31 mouse cellular contexts compared by ENCODE assay signal in the genomic region with DNA sequence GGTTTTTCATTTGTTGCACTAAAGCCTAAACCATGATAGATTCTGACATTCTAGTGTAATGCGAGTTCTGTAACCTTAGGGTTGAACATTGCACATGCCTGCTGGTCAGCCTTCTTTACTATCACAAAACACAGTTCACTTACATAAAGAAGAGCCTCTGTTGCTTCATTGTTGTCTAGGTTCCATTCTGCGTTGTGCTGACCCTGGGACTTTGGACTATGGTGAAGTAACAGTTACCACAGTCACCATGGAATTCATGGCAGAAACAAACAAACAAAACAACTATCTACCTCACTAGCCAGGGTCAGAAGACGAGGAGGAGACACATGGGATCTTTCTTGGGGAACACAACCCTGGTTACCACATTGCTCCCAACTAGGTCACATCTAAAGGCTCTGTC.
A peak's percentile ranks its signal among the peaks of the same experiment; 100 is the strongest.
DNase-seq lines count a peak whose midpoint lies in the region; ATAC-seq and TF ChIP-seq lines count a peak whose summit lies in the region.
"Had no signal": no experiment of that assay in that cellular context is flagged by ENCODE, and none has a peak within 500 bp of the region (broad histone marks: within the 10 kb centered on the region; RNA-seq: fewer than 3 reads in every experiment).

No protein-coding gene starts in this region.

- H3K27ac ChIP-seq in kidney, adult 2 months (ENCODE audit: insufficient read depth, low read depth, low read length): no peak overlapping the region
- no peak overlapping the region for H3K27ac ChIP-seq in kidney, embryonic 14.5 days (ENCODE audit: low read depth, low read length)
- peak overlapping the region; percentile 90 for H3K27ac ChIP-seq in liver, adult 2 months (replicated peaks; ENCODE audit: insufficient read depth, low read depth, low read length)
- H3K27ac ChIP-seq in liver, embryonic 12.5 days: no peak overlapping the region
- H3K27ac ChIP-seq: embryonic facial prominence, embryonic 10.5 days; embryonic facial prominence, embryonic 13.5 days; forebrain, embryonic 12.5 days; forebrain, embryonic 15.5 days; heart, adult 2 months; heart, embryonic 10.5 days; heart, embryonic 13.5 days; hindbrain, embryonic 14.5 days had no signal

- no peak overlapping the region for H3K9ac ChIP-seq in kidney, embryonic 14.5 days (ENCODE audit: low read depth, low read length)
- H3K9ac ChIP-seq in liver, adult 2 months (ENCODE audit: low read depth, low read length): no peak overlapping the region
- H3K9ac ChIP-seq in liver, embryonic 12.5 days: no peak overlapping the region
- H3K9ac ChIP-seq: embryonic facial prominence, embryonic 13.5 days; forebrain, embryonic 12.5 days; forebrain, embryonic 15.5 days; heart, embryonic 13.5 days; hindbrain, embryonic 14.5 days had no signal

- no peaks in the 10 kb centered on the region for H3K79me2 ChIP-seq in liver, adult 2 months (ENCODE audit: control insufficient read depth, insufficient read depth, low read length)

- H3K4me1 ChIP-seq in kidney, adult 2 months (ENCODE audit: control insufficient read depth, insufficient read depth, low read length): peaks cover 6% of the 10 kb centered on the region; the same call in 1 of the 2 replicates
- peaks cover 1% of the 10 kb centered on the region; the same call in 1 of the 2 replicates for H3K4me1 ChIP-seq in kidney, embryonic 14.5 days (ENCODE audit: control insufficient read depth, insufficient read depth, low read length)
- H3K4me1 ChIP-seq in liver, adult 2 months (ENCODE audit: control insufficient read depth, insufficient read depth, low read length): peaks cover 19% of the 10 kb centered on the region
- peaks cover 7% of the 10 kb centered on the region; the same call in 1 of the 2 replicates for H3K4me1 ChIP-seq in liver, embryonic 12.5 days

- no peaks in the 10 kb centered on the region for H3K36me3 ChIP-seq in kidney, adult 2 months (ENCODE audit: control insufficient read depth, insufficient read depth, low read length)
- H3K36me3 ChIP-seq in kidney, embryonic 14.5 days (ENCODE audit: control insufficient read depth, insufficient read depth, low read length): no peaks in the 10 kb centered on the region
- H3K36me3 ChIP-seq in liver, adult 2 months (ENCODE audit: control insufficient read depth, insufficient read depth, low read length): no peaks in the 10 kb centered on the region
- H3K36me3 ChIP-seq in liver, embryonic 12.5 days: no peaks in the 10 kb centered on the region
- H3K36me3 ChIP-seq: embryonic facial prominence, embryonic 10.5 days; embryonic facial prominence, embryonic 13.5 days; forebrain, embryonic 12.5 days; forebrain, embryonic 15.5 days; G1E; heart, embryonic 10.5 days; heart, embryonic 13.5 days had no signal

- peak; percentile 43 for DNase-seq in kidney, adult 2 months
- DNase-seq in liver, adult 2 months (ENCODE audit: extremely low read depth, low read depth, low spot score): peak; percentile 91
- peak; percentile 24 for DNase-seq in lung, postnatal 25 days (ENCODE audit: low spot score)
- DNase-seq in lung, postnatal 4 days: no peak
- peak; percentile 57 for DNase-seq in yolk sac, embryonic 10.5 days (ENCODE audit: low spot score)
- DNase-seq in spleen, postnatal 14 days (ENCODE audit: low spot score in 2 of 2): no peak
- DNase-seq: adrenal gland, postnatal 10 days; adrenal gland, postnatal 36 days; B cell, adult 2 months; cerebellum, adult 11 months; cerebellum, adult 2 months; cerebellum, adult 9-11 months; cerebellum, postnatal 36 days; embryo, embryonic 11 days; gastrocnemius, postnatal 25 days; heart, adult 2 months; heart, postnatal 14 days; heart, postnatal 4 days had no signal

- no peak overlapping the region for H3K4me3 ChIP-seq in kidney, adult 2 months (ENCODE audit: insufficient read depth, low read depth, low read length)
- no peak overlapping the region for H3K4me3 ChIP-seq in kidney, embryonic 14.5 days (ENCODE audit: low read length)
- no peak overlapping the region for H3K4me3 ChIP-seq in liver, adult 2 months (ENCODE audit: insufficient read depth, low read depth, low read length)
- no peak overlapping the region for H3K4me3 ChIP-seq in liver, embryonic 12.5 days
- H3K4me3 ChIP-seq: embryonic facial prominence, embryonic 10.5 days; embryonic facial prominence, embryonic 13.5 days; erythroblast, embryonic 14.5 days; forebrain, embryonic 12.5 days; forebrain, embryonic 15.5 days; heart, adult 2 months; heart, embryonic 10.5 days; heart, embryonic 13.5 days had no signal

- TF ChIP-seq CTCF in kidney, adult 2 months (conservative IDR thresholded peaks at IDR 0.05; ENCODE audit: insufficient read depth, insufficient read length, low read depth, low read length): no peak
- TF ChIP-seq CTCF in liver, adult 2 months (IDR thresholded peaks at IDR 0.05; ENCODE audit: low read depth, low read length): no peak

- no peak for TF ChIP-seq POLR2A in kidney, adult 2 months (IDR thresholded peaks at IDR 0.05; ENCODE audit: low read depth, low read length)
- no peak for TF ChIP-seq POLR2A in liver, adult 2 months (IDR thresholded peaks at IDR 0.05; ENCODE audit: extremely low read depth, insufficient read depth, low read length)

- no peak overlapping the region for H3K4me2 ChIP-seq in kidney, embryonic 14.5 days (replicated peaks; ENCODE audit: low read depth, low read length)
- no peak overlapping the region for H3K4me2 ChIP-seq in liver, embryonic 12.5 days
- H3K4me2 ChIP-seq: embryonic facial prominence, embryonic 13.5 days; forebrain, embryonic 12.5 days; forebrain, embryonic 15.5 days; heart, embryonic 13.5 days; hindbrain, embryonic 14.5 days had no signal

- WGBS in kidney, adult 2 months: 69% methylated on average over 3 of the region's 3 CpGs
- WGBS in kidney, embryonic 14.5 days: 90% methylated on average over 3 of the region's 3 CpGs
- WGBS in liver, adult 2 months: 26% methylated on average over 3 of the region's 3 CpGs
- WGBS in liver, embryonic 12.5 days (ENCODE audit: insufficient replicate concordance): 66% methylated on average over 3 of the region's 3 CpGs

- H3K9me3 ChIP-seq in kidney, embryonic 14.5 days (ENCODE audit: control insufficient read depth, low read length): no peaks in the 10 kb centered on the region
- H3K9me3 ChIP-seq in liver, embryonic 12.5 days (replicated peaks): no peaks in the 10 kb centered on the region
- H3K9me3 ChIP-seq: embryonic facial prominence, embryonic 10.5 days; embryonic facial prominence, embryonic 13.5 days; forebrain, embryonic 12.5 days; forebrain, embryonic 15.5 days; heart, embryonic 10.5 days; heart, embryonic 13.5 days had no signal

- no peaks in the 10 kb centered on the region for H3K27me3 ChIP-seq in kidney, adult 2 months (replicated peaks; ENCODE audit: control insufficient read depth, insufficient read depth, low read length)
- no peaks in the 10 kb centered on the region for H3K27me3 ChIP-seq in kidney, embryonic 14.5 days (ENCODE audit: control insufficient read depth, insufficient read depth, low read length)
- no peaks in the 10 kb centered on the region for H3K27me3 ChIP-seq in liver, adult 2 months (ENCODE audit: control insufficient read depth, insufficient read depth, low read length)
- H3K27me3 ChIP-seq in liver, embryonic 12.5 days (replicated peaks): no peaks in the 10 kb centered on the region
- H3K27me3 ChIP-seq: CH12.LX; embryonic facial prominence, embryonic 13.5 days; forebrain, embryonic 12.5 days; forebrain, embryonic 15.5 days; heart, embryonic 13.5 days; Patski had no signal

- no peak for ATAC-seq in kidney, embryonic 14.5 days (ENCODE audit: low FRiP score, low TSS enrichment)
- no peak for ATAC-seq in liver, embryonic 12.5 days
- ATAC-seq: forebrain, embryonic 15.5 days; Patski had no signal

Comparison
In these comparisons a context has a peak if more than half of its experiments do, and no peak if none do; other contexts are left out.
1. DNase-seq: peak in kidney, adult 2 months (single experiment), liver, adult 2 months (single experiment), lung, postnatal 25 days (single experiment) and yolk sac, embryonic 10.5 days (single experiment); none in lung, postnatal 4 days (0 of 2) and spleen, postnatal 14 days (0 of 2).